Mouse (Mus musculus): ENCODE data around the gene Btf3.

Btf3 gene

GRCm38 (mm10) chr13:98316480-98317245 lies at the start of gene Btf3:
Gene Btf3 (minus strand): TSS chr13:98317006.
- peak; percentile 96 for DNase-seq

GRCm38 (mm10) chr13:98365766-98366421 lies 49.1 kb upstream of the Btf3 start:
- peak in 1 of 2 experiments; percentile 16 for DNase-seq

DNA sequence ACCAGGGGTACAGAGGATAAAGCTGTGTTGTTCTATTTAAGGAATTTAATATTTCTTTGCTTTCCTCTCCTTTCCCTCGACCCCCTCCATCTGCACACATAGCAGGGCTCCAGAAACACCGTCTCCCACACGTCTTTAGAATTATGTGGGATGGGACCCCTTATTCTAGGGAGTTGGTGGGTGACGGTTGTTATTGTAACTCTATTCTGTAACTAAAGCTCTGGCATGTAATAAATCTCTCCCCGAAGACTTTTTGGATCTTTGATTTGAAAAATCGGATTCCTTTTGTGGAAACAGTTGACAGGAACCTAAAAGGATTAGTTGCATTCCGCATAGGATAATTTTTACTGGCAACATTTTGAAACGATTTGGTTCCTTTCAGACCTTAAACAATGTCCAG lies 48.3 kb upstream of the Btf3 start:
- peak in 1 of 2 experiments; percentile 10 for DNase-seq

DNA sequence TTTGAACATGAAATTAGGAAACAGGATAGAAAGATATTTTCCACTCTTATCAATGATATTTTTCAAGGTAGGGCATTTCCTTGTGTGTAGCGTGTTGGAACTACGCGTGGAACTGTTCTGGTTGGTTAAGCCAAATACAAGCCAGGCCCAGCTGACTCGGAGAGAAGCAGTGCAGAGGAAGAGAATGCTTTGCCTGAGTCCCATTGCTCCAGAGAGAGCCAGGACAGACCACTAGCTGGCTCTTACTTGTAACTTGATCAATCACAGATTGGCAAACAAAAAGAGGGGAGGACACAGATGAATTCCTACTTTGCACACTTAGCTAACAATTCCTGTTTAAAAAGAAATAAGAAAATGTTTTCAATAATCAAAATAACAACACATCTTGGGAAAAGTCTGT lies 46.2 kb upstream of the Btf3 start:
- DNase-seq: no peak

DNA sequence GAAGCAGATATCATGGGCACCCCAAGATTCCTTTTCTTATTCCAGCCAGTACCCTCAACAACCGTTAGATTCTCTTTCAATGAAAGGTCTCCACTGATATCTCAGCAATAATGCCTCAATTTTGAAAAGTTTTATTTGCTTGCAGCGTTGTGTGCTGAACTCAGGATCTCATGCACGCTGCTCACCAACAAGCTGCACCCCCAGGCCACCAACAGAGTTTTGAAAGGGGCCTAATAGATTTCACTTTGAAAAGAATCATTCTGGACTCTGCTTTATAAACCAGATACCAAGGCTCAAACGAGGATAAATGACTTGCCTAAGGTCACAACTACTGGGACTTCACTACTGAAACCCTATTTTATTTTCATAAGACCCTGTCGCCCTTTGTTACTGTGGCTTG lies 44.4 kb upstream of the Btf3 start:
- DNase-seq: no peak

DNA sequence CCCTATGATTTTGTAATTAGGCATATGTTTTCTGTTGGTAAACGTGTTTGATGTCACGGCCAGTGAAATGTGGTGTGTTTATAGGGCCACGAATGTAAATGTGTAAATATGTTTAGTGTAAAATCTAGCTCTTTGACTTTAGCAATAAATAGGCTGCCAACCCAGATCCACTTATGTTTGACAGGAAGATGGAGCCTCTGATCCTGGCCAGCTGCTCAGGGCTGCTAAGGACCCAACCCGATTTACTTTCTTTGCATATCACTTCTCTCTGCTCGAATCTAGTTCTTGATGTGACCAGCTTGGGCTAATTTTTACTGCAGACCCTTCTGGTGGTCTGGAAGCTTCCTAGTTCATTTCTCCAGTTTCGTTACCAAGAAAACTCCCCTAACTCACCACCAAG lies 43.6 kb upstream of the Btf3 start:
- DNase-seq: no peak

DNA sequence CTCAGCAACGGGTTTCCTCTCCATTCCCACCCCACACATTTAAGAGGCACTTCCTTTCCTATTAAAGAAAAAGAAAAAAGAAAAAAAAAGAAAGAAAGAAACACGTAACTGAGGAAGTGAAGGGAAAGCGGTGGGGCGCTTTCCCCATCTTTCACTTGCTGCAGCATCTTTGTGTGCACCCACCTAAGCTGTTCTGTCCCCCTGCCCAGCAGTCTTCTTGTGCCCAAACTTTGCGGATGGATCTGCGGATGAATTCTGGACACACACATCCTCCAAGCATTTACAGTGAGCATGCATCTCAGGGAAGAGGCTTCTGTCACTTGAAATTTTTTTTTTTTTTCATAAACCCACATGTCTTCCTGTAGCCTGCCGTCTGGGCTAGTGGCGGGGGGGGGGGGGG lies 42.5 kb upstream of the Btf3 start:
- DNase-seq: no peak

GRCm38 (mm10) chr13:98358424-98359181 lies 41.8 kb upstream of the Btf3 start:
- DNase-seq: peak in 1 of 2 experiments; percentile 14

- DNase-seq: peak in 1 of 2 experiments; percentile 24
Measured at GRCm38 (mm10) chr13:98357433-98358423, 40.9 kb upstream of the Btf3 start.

- DNase-seq: no peak
Measured at GRCm38 (mm10) chr13:98356973-98357425, 40.2 kb upstream of the Btf3 start.

- DNase-seq: peak in 1 of 2 experiments; percentile 32
Measured at GRCm38 (mm10) chr13:98356176-98356972, 39.6 kb upstream of the Btf3 start.

DNA sequence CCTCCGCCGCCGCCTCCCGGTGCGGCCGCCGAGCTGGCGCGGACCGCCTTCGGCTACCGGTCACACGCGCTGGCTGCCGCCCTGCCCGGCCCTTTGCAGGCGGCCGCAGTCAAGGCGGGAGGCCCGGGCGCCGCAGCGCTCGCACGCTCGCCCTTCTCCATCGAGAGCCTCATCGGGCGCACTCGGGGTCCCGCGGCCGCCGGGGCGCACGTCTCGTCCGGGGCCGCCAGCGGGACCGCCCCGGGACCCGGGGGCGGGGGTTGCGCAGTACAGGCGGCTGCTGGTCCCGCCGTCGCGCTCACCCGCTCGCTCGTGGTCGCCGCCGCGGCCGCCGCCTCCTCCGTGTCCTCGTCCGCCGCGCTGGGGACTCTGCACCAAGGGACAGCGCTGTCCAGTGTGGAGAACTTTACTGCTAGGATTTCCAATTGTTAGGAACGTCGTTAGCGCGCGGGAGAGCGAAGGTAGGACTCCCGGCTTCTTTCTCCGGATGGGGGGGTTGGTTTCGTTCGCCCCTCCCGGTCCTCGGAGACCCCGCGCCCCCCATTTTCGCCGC lies 38.8 kb upstream of the Btf3 start:
- peak in 1 of 2 experiments; percentile 20 for DNase-seq

DNA sequence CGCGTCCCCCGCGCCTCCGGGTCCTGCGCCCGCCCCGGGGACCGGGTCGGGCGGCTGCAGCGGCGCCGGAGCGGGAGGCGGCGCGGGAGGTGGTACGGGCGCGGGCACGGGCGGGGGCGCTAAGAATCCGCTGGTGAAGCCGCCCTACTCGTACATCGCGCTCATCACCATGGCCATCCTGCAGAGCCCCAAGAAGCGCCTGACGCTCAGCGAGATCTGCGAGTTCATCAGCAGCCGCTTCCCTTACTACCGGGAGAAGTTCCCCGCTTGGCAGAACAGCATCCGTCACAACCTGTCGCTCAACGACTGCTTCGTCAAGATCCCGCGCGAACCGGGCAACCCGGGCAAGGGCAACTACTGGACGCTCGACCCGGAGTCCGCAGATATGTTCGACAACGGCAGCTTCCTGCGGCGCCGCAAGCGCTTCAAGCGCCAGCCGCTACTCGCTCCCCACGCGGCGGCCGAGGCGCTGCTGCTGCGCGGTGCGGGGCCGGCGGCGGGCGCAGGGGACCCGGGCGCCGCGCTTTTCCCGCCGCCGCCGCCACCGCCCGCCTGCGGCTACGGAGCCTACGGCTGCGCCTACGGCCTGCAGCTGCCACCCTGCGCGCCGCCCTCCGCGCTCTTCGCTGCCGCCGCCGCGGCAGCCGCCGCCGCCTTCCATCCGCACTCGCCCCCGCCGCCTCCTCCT lies 38.2 kb upstream of the Btf3 start:
- peak in 1 of 2 experiments; percentile 42 for DNase-seq

- DNase-seq: peak in 1 of 2 experiments; percentile 34
Measured at GRCm38 (mm10) chr13:98354090-98354801, 37.4 kb upstream of the Btf3 start, which contains the start of gene Foxd1. Gene Foxd1 (plus strand): TSS chr13:98354242.

DNA sequence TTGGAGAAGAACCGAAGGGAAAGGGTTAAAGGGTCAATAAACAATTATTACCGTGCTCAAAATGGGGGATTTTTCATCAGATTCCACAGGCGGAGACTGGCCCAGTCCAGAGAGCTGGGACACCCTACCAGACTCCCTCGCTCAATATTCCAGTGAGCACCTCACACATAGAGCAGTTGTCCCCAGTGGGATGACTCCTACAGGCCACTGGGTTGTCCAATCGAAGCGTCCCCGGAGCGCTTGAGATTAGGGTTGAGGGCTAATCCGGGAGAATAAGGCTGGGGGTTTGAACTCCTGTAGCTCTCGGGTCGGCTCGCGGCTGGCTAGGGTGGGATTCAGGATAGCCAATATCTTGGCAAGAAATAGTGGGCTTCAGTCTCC lies 36.9 kb upstream of the Btf3 start:
- DNase-seq: peak in 1 of 2 experiments; percentile 25

DNA sequence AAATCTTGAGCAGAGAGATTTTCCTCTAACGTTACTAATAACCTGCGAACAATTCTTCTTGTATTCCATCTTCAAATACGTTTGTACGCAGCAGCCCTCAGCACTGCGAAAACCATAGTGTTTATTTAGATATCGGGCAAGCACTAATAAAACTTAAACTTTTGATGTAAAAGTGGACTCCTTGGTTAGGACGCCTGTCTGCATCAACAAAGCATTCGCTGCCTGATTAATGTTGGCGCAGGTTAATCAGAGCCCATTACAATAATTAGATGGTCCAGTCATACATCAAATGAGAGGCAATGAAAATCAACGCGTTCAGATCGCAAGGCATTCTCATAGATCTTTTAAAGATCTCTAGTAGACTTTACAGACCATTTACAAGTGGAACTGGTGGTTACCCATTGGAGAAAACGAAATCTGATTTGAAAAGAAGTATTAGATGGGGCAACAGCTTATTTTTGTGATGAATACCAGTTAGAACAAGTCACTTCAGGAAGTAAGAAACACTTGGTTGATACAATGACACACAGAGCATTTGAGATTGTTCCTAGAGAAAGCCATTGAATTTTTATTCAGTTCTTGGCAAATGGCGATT lies 35.7 kb upstream of the Btf3 start:
- DNase-seq: peak in 1 of 2 experiments; percentile 28

- DNase-seq: peak; percentile 19 to 56
Measured at GRCm38 (mm10) chr13:98351527-98351926, 34.7 kb upstream of the Btf3 start.

DNA sequence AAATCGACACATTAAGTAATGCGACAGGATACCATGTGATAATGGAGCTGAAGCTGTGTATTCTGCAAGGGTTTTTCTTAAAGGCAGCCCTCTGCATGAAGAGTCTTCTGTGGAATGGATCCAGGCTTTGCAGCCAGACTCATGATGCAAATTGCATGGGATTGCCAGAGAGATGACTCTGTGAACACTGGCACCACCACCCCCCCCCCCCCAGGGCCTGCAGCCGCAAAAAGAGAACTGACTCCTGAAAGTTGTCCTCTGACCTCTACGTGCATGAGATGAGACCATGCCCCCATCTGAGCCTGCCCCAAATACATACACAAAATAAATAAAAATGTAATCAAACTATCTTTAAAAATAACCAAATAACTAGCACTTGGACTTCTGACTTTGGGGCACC lies 32.7 kb upstream of the Btf3 start:
- DNase-seq: no peak

DNA sequence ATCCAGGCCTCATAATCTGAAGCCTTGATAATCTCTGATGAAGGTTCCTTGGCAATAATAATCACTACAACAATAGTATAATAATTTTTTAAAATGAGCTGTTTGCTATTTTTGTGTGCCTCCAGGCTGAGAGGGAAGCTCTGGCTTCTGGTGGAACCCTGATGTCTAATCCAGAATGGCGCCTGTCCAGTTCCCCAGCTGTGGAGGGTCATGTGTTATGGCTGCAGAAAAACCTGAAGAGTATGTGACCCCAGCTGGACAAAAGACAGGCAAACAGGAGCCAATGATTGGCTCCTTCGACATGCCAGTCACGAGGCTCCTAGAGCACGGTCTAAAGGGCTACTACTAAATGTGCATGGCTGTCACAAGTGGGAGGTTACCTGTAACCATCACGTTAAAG lies 23.7 kb upstream of the Btf3 start:
- no peak for DNase-seq
